Mouse (Mus musculus): ENCODE results near the gene Rftn1. TPM values are rescaled to one million over a fixed set of nuclear protein-coding genes. Genes with fewer than 3 reads are reported as not detected.
"Not testable (repeated sequence)": the region's sequence is repeated elsewhere in the genome, so short reads cannot be mapped to it uniquely, and the experiment has no call there.

Rftn1 gene
- total RNA-seq (2017) = 61.3 to 69.2 TPM (median 68.2 TPM) in 3 replicates

- no peak for ATAC-seq (replicated peaks; ENCODE audit: insufficient number of reproducible peaks, low FRiP score, low TSS enrichment, poor library complexity, severe bottlenecking)
Observed at GRCm38 (mm10) chr17:50190131-50191015, at the start of gene Rftn1. Gene Rftn1 (minus strand): TSS chr17:50190674.

- peak; percentile 43 for ATAC-seq (replicated peaks; ENCODE audit: insufficient number of reproducible peaks, low FRiP score, low TSS enrichment, poor library complexity, severe bottlenecking)
Observed at GRCm38 (mm10) chr17:50237818-50238610, 47.5 kb upstream of the Rftn1 start.

GRCm38 (mm10) chr17:50237436-50237709 lies 46.9 kb upstream of the Rftn1 start:
- peak; percentile 85 for ATAC-seq (replicated peaks; ENCODE audit: insufficient number of reproducible peaks, low FRiP score, low TSS enrichment, poor library complexity, severe bottlenecking)

GRCm38 (mm10) chr17:50236702-50237435 lies 46.4 kb upstream of the Rftn1 start:
- ATAC-seq (replicated peaks; ENCODE audit: insufficient number of reproducible peaks, low FRiP score, low TSS enrichment, poor library complexity, severe bottlenecking) = no peak

- no peak for ATAC-seq (replicated peaks; ENCODE audit: insufficient number of reproducible peaks, low FRiP score, low TSS enrichment, poor library complexity, severe bottlenecking)
Observed at GRCm38 (mm10) chr17:50235943-50236701, 45.6 kb upstream of the Rftn1 start.

GRCm38 (mm10) chr17:50233956-50234355 lies 43.5 kb upstream of the Rftn1 start:
- ATAC-seq (replicated peaks; ENCODE audit: insufficient number of reproducible peaks, low FRiP score, low TSS enrichment, poor library complexity, severe bottlenecking) = no peak

GRCm38 (mm10) chr17:50232821-50233220 lies 42.3 kb upstream of the Rftn1 start:
- no peak for ATAC-seq (replicated peaks; ENCODE audit: insufficient number of reproducible peaks, low FRiP score, low TSS enrichment, poor library complexity, severe bottlenecking)

GRCm38 (mm10) chr17:50231206-50231605 lies 40.7 kb upstream of the Rftn1 start:
- ATAC-seq (replicated peaks; ENCODE audit: insufficient number of reproducible peaks, low FRiP score, low TSS enrichment, poor library complexity, severe bottlenecking) = no peak

GRCm38 (mm10) chr17:50229534-50229933 lies 39.1 kb upstream of the Rftn1 start:
- ATAC-seq (replicated peaks; ENCODE audit: insufficient number of reproducible peaks, low FRiP score, low TSS enrichment, poor library complexity, severe bottlenecking) = no peak

- no peak for ATAC-seq (replicated peaks; ENCODE audit: insufficient number of reproducible peaks, low FRiP score, low TSS enrichment, poor library complexity, severe bottlenecking)
Observed at GRCm38 (mm10) chr17:50227366-50227765, 36.9 kb upstream of the Rftn1 start.

GRCm38 (mm10) chr17:50224718-50225117 lies 34.2 kb upstream of the Rftn1 start:
- no peak for ATAC-seq (replicated peaks; ENCODE audit: insufficient number of reproducible peaks, low FRiP score, low TSS enrichment, poor library complexity, severe bottlenecking)

GRCm38 (mm10) chr17:50217978-50218377 lies 27.5 kb upstream of the Rftn1 start:
- ATAC-seq (replicated peaks; ENCODE audit: insufficient number of reproducible peaks, low FRiP score, low TSS enrichment, poor library complexity, severe bottlenecking) = no peak

- no peak for ATAC-seq (replicated peaks; ENCODE audit: insufficient number of reproducible peaks, low FRiP score, low TSS enrichment, poor library complexity, severe bottlenecking)
Observed at GRCm38 (mm10) chr17:50215104-50215503, 24.6 kb upstream of the Rftn1 start.

- ATAC-seq (replicated peaks; ENCODE audit: insufficient number of reproducible peaks, low FRiP score, low TSS enrichment, poor library complexity, severe bottlenecking) = no peak
Observed at GRCm38 (mm10) chr17:50213117-50213516, 22.6 kb upstream of the Rftn1 start.

GRCm38 (mm10) chr17:50211816-50212215 lies 21.3 kb upstream of the Rftn1 start:
- ATAC-seq (replicated peaks; ENCODE audit: insufficient number of reproducible peaks, low FRiP score, low TSS enrichment, poor library complexity, severe bottlenecking) = no peak

- peak; percentile 52; the same call in 1 of the 2 replicates for ATAC-seq (replicated peaks; ENCODE audit: insufficient number of reproducible peaks, low FRiP score, low TSS enrichment, poor library complexity, severe bottlenecking)
Observed at GRCm38 (mm10) chr17:50209831-50210230, 19.4 kb upstream of the Rftn1 start.

- ATAC-seq (replicated peaks; ENCODE audit: insufficient number of reproducible peaks, low FRiP score, low TSS enrichment, poor library complexity, severe bottlenecking) = no peak
Observed at GRCm38 (mm10) chr17:50208137-50209045, 17.9 kb upstream of the Rftn1 start.

- ATAC-seq (replicated peaks; ENCODE audit: insufficient number of reproducible peaks, low FRiP score, low TSS enrichment, poor library complexity, severe bottlenecking) = not testable (repeated sequence)
Observed at GRCm38 (mm10) chr17:50206262-50206661, 15.8 kb upstream of the Rftn1 start.

Data from monocyte, adult 5-6 weeks (primary cell).